Mouse (Mus musculus): ENCODE data around the gene Nelfcd.

DNA sequence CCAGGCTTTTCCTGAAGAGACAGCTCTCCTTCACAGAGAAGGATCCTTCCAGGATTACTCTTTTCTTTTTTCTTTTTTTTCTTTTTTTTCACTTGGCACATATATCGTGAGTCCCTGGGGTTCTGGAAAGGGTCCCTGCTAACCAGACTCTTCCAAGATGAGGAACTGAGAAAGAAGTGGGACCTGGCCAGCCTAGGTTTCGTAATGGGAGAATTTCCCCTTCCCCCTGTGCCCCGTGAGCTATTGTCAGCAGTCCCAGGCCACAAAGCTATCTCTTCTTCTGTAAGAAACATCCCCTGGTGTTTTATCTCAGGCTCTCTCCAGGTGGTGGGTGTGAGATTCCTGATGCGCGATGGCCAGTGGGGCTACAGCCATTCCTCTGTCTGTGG is 23.8 kb downstream of the Nelfcd start:
- TF ChIP-seq CTCF (IDR thresholded peaks at IDR 0.05; ENCODE audit: control insufficient read depth, insufficient read depth, low read length) = no peak
- TF ChIP-seq POLR2A (IDR thresholded peaks at IDR 0.05; ENCODE audit: borderline replicate concordance, control insufficient read depth, low read depth, low read length) = no peak

All from bone marrow, adult 2 months (tissue).